ENCODE assay signal across 16 mouse cellular contexts in genomic region chr15:79213591-79213990, GRCm38 (mm10). TPM values are rescaled to one million over a fixed set of nuclear protein-coding genes. Genes with fewer than 3 reads are reported as not detected.
DNase-seq lines count a peak whose midpoint lies in the region; ATAC-seq and TF ChIP-seq lines count a peak whose summit lies in the region.
"Had no signal": no experiment of that assay in that cellular context is flagged by ENCODE, and none has a peak within 500 bp of the region (broad histone marks: within the 10 kb centered on the region; RNA-seq: fewer than 3 reads in every experiment).

No protein-coding gene starts in this region.

- no peak for TF ChIP-seq CTCF in lung, embryonic 14.5 days (IDR thresholded peaks at IDR 0.05; ENCODE audit: low read depth)
- TF ChIP-seq CTCF in lung, adult 2 months (IDR thresholded peaks at IDR 0.05; ENCODE audit: insufficient read depth, low read length) = no peak
- no peak for TF ChIP-seq CTCF in olfactory bulb, adult 2 months (IDR thresholded peaks at IDR 0.05; ENCODE audit: insufficient read depth, low read depth, low read length)

- no peak overlapping the region for H3K4me2 ChIP-seq in hindbrain, embryonic 11.5 days (replicated peaks; ENCODE audit: low read depth, low read length)
- no peak overlapping the region for H3K4me2 ChIP-seq in hindbrain, embryonic 14.5 days (replicated peaks)
- H3K4me2 ChIP-seq in lung, embryonic 14.5 days = no peak overlapping the region
- no peak overlapping the region for H3K4me2 ChIP-seq in embryonic facial prominence, embryonic 12.5 days (replicated peaks)
- H3K4me2 ChIP-seq: liver, embryonic 11.5 days had no signal

- H3K9ac ChIP-seq in hindbrain, embryonic 11.5 days (ENCODE audit: low read depth, low read length) = no peak overlapping the region
- H3K9ac ChIP-seq in hindbrain, embryonic 14.5 days = no peak overlapping the region
- H3K9ac ChIP-seq in lung, embryonic 14.5 days = no peak overlapping the region
- no peak overlapping the region for H3K9ac ChIP-seq in embryonic facial prominence, embryonic 12.5 days

- H3K27ac ChIP-seq in hindbrain, embryonic 11.5 days (ENCODE audit: low read depth, low read length) = peak overlapping the region; percentile 36; the same call in 1 of the 2 replicates
- no peak overlapping the region for H3K27ac ChIP-seq in hindbrain, embryonic 14.5 days
- H3K27ac ChIP-seq in lung, embryonic 14.5 days (ENCODE audit: low read depth) = no peak overlapping the region
- H3K27ac ChIP-seq in embryonic facial prominence, embryonic 12.5 days = 0 out of 2 replicates have a peak overlapping the region, but pooled peaks have one; percentile 23
- H3K27ac ChIP-seq in olfactory bulb, adult 2 months (ENCODE audit: insufficient read depth, low read depth, low read length) = peak overlapping the region; percentile 64
- H3K27ac ChIP-seq: kidney, postnatal 0 days had no signal

- ATAC-seq in hindbrain, embryonic 11.5 days (ENCODE audit: low FRiP score) = no peak
- no peak for ATAC-seq in hindbrain, embryonic 14.5 days (ENCODE audit: low FRiP score)
- no peak for ATAC-seq in lung, embryonic 14.5 days (ENCODE audit: insufficient read depth)
- ATAC-seq in embryonic facial prominence, embryonic 12.5 days (ENCODE audit: insufficient number of reproducible peaks, insufficient read depth, low FRiP score, low TSS enrichment) = no peak

- no peak for DNase-seq in hindbrain, embryonic 11.5 days (ENCODE audit: low spot score)
- no peak for DNase-seq in hindbrain, embryonic 14.5 days (ENCODE audit: low spot score)
- DNase-seq in lung, embryonic 14.5 days = peak; percentile 24
- DNase-seq in lung, adult 2 months = no peak
- no peak for DNase-seq in adrenal gland, adult 8-10 months
- DNase-seq: adrenal gland, postnatal 36 days; heart, adult 11 months; heart, postnatal 10 days; right cerebral cortex, postnatal 25 days; thymus, postnatal 25 days had no signal

- H3K9me3 ChIP-seq in hindbrain, embryonic 11.5 days (ENCODE audit: control insufficient read depth, low read length) = no peaks in the 10 kb centered on the region
- no peaks in the 10 kb centered on the region for H3K9me3 ChIP-seq in hindbrain, embryonic 14.5 days (ENCODE audit: control insufficient read depth, low read length)
- H3K9me3 ChIP-seq in lung, embryonic 14.5 days (ENCODE audit: low read depth, low read length) = no peaks in the 10 kb centered on the region
- no peaks in the 10 kb centered on the region for H3K9me3 ChIP-seq in embryonic facial prominence, embryonic 12.5 days
- H3K9me3 ChIP-seq: megakaryocyte, embryonic 14.5 days had no signal

- no peaks in the 10 kb centered on the region for H3K27me3 ChIP-seq in hindbrain, embryonic 11.5 days (ENCODE audit: control insufficient read depth, insufficient read depth, low read length)
- no peaks in the 10 kb centered on the region for H3K27me3 ChIP-seq in hindbrain, embryonic 14.5 days (ENCODE audit: control insufficient read depth, insufficient read depth, low read length)
- no peaks in the 10 kb centered on the region for H3K27me3 ChIP-seq in lung, embryonic 14.5 days (ENCODE audit: insufficient read depth, low read length)
- H3K27me3 ChIP-seq in embryonic facial prominence, embryonic 12.5 days = no peaks in the 10 kb centered on the region

- TF ChIP-seq POLR2A in lung, adult 2 months (IDR thresholded peaks at IDR 0.05; ENCODE audit: borderline replicate concordance, extremely low read depth, low read depth, low read length) = no peak
- TF ChIP-seq POLR2A in olfactory bulb, adult 2 months (IDR thresholded peaks at IDR 0.05; ENCODE audit: insufficient read depth, low read depth, low read length) = no peak

- 65% methylated on average over 6 of the region's 6 CpGs for WGBS in hindbrain, embryonic 11.5 days
- WGBS in hindbrain, embryonic 14.5 days = 64% methylated on average over 6 of the region's 6 CpGs
- WGBS in lung, embryonic 14.5 days = 58% methylated on average over 6 of the region's 6 CpGs
- 48% methylated on average over 6 of the region's 6 CpGs for WGBS in lung, adult 2 months
- WGBS in embryonic facial prominence, embryonic 12.5 days = 77% methylated on average over 6 of the region's 6 CpGs
- WGBS in olfactory bulb, adult 2 months = 67% methylated on average over 6 of the region's 6 CpGs

- no peak overlapping the region for H3K4me3 ChIP-seq in hindbrain, embryonic 11.5 days (ENCODE audit: low read depth, low read length)
- no peak overlapping the region for H3K4me3 ChIP-seq in hindbrain, embryonic 14.5 days (replicated peaks; ENCODE audit: low read length)
- no peak overlapping the region for H3K4me3 ChIP-seq in lung, embryonic 14.5 days (ENCODE audit: low read depth, low read length)
- H3K4me3 ChIP-seq in lung, adult 2 months (replicated peaks; ENCODE audit: extremely low read depth, low read depth, low read length) = no peak overlapping the region
- H3K4me3 ChIP-seq in embryonic facial prominence, embryonic 12.5 days = no peak overlapping the region
- H3K4me3 ChIP-seq in olfactory bulb, adult 2 months (ENCODE audit: insufficient read depth, low read depth, low read length) = no peak overlapping the region
- H3K4me3 ChIP-seq: megakaryocyte, embryonic 14.5 days had no signal

- H3K36me3 ChIP-seq in hindbrain, embryonic 11.5 days (ENCODE audit: control insufficient read depth, insufficient read depth, low read length) = no peaks in the 10 kb centered on the region
- no peaks in the 10 kb centered on the region for H3K36me3 ChIP-seq in hindbrain, embryonic 14.5 days (replicated peaks; ENCODE audit: control insufficient read depth, insufficient read depth)
- H3K36me3 ChIP-seq in lung, embryonic 14.5 days (ENCODE audit: insufficient read depth) = no peaks in the 10 kb centered on the region
- H3K36me3 ChIP-seq in embryonic facial prominence, embryonic 12.5 days = no peaks in the 10 kb centered on the region

- H3K4me1 ChIP-seq in hindbrain, embryonic 11.5 days (replicated peaks; ENCODE audit: control insufficient read depth, insufficient read depth, low read length) = no peaks in the 10 kb centered on the region
- H3K4me1 ChIP-seq in hindbrain, embryonic 14.5 days (replicated peaks; ENCODE audit: control insufficient read depth, insufficient read depth, low read length) = no peaks in the 10 kb centered on the region
- H3K4me1 ChIP-seq in lung, embryonic 14.5 days (ENCODE audit: insufficient read depth) = no peaks in the 10 kb centered on the region
- no peaks in the 10 kb centered on the region for H3K4me1 ChIP-seq in lung, adult 2 months (ENCODE audit: control insufficient read depth, insufficient read depth, low read length)
- H3K4me1 ChIP-seq in embryonic facial prominence, embryonic 12.5 days = 0 out of 2 replicates have a peak, but pooled peaks cover 2% of the 10 kb centered on the region
- H3K4me1 ChIP-seq in olfactory bulb, adult 2 months (ENCODE audit: control insufficient read depth, insufficient read depth, low read length) = peaks cover 7% of the 10 kb centered on the region; the same call in 1 of the 2 replicates

RNA-seq across cellular contexts. Expression of gene Pick1, which starts 15.4 kb away (rescaled TPM):
- 23.5 and 28.0 TPM in 2 replicates for polyA plus RNA-seq in hindbrain, embryonic 11.5 days (2014; fragmentation: Nextera tagmentation; extraction: Ambion mirVana)
- polyA plus RNA-seq in hindbrain, embryonic 14.5 days (2014; fragmentation: Nextera tagmentation; extraction: Ambion mirVana) = 45.8 and 48.2 TPM in 2 replicates
- 18.1 and 18.7 TPM in 2 replicates for polyA plus RNA-seq in lung, embryonic 14.5 days (2014; fragmentation: Nextera tagmentation; extraction: Ambion mirVana)
- 21.2 and 25.9 TPM in 2 replicates for polyA plus RNA-seq in lung, adult 2 months (2012; rRNA removed)
- 60.2 and 60.7 TPM in 2 replicates for polyA plus RNA-seq in embryonic facial prominence, embryonic 12.5 days (2016; fragmentation: Nextera tagmentation; extraction: Ambion mirVana)
- polyA plus RNA-seq in olfactory bulb, adult 2 months (2012; ENCODE audit: insufficient read depth, insufficient read length, low replicate concordance, missing spikeins) = not detected in 2 replicates
- 10 to 100 TPM; 18.1 to 38.0 (median 23.4) TPM for total RNA-seq in adrenal gland, adult 8-10 months (2022)

RNA-seq across cellular contexts. Expression of gene Gm49486, which starts 15.6 kb away (rescaled TPM):
- polyA plus RNA-seq in hindbrain, embryonic 11.5 days (2014; fragmentation: Nextera tagmentation; extraction: Ambion mirVana) = 0.35 and 0.68 TPM in 2 replicates
- polyA plus RNA-seq in hindbrain, embryonic 14.5 days (2014; fragmentation: Nextera tagmentation; extraction: Ambion mirVana) = 1.1 TPM in 2 replicates
- polyA plus RNA-seq in lung, embryonic 14.5 days (2014; fragmentation: Nextera tagmentation; extraction: Ambion mirVana) = 0.18 and 0.53 TPM in 2 replicates
- polyA plus RNA-seq in lung, adult 2 months (2012; rRNA removed) = 0.11 and 0.22 TPM in 2 replicates
- polyA plus RNA-seq in embryonic facial prominence, embryonic 12.5 days (2016; fragmentation: Nextera tagmentation; extraction: Ambion mirVana) = 0.78 and 0.90 TPM in 2 replicates
- not detected in 2 replicates for polyA plus RNA-seq in olfactory bulb, adult 2 months (2012; ENCODE audit: insufficient read depth, insufficient read length, low replicate concordance, missing spikeins)
- not detected for total RNA-seq in adrenal gland, adult 8-10 months (2022)
- total RNA-seq: common myeloid progenitor, adult 5-6 weeks had no signal

RNA-seq across cellular contexts. Expression of gene Slc16a8, which starts 41.0 kb away (rescaled TPM):
- 0.26 TPM in 1 of 2 replicates, not detected in the other for polyA plus RNA-seq in hindbrain, embryonic 11.5 days (2014; fragmentation: Nextera tagmentation; extraction: Ambion mirVana)
- 0.90 and 1.2 TPM in 2 replicates for polyA plus RNA-seq in hindbrain, embryonic 14.5 days (2014; fragmentation: Nextera tagmentation; extraction: Ambion mirVana)
- polyA plus RNA-seq in lung, embryonic 14.5 days (2014; fragmentation: Nextera tagmentation; extraction: Ambion mirVana) = 0.11 and 0.18 TPM in 2 replicates
- 0.37 and 0.52 TPM in 2 replicates for polyA plus RNA-seq in lung, adult 2 months (2012; rRNA removed)
- polyA plus RNA-seq in embryonic facial prominence, embryonic 12.5 days (2016; fragmentation: Nextera tagmentation; extraction: Ambion mirVana) = 0.25 and 0.50 TPM in 2 replicates
- not detected in 2 replicates for polyA plus RNA-seq in olfactory bulb, adult 2 months (2012; ENCODE audit: insufficient read depth, insufficient read length, low replicate concordance, missing spikeins)
- total RNA-seq in adrenal gland, adult 8-10 months (2022) = not detected
- total RNA-seq: adrenal gland, postnatal 36 days; common myeloid progenitor, adult 5-6 weeks had no signal
- polyA plus RNA-seq: kidney, postnatal 0 days had no signal

RNA-seq across cellular contexts. Expression of gene Sox10, which starts 48.6 kb away (rescaled TPM):
- 11.4 and 16.8 TPM in 2 replicates for polyA plus RNA-seq in hindbrain, embryonic 11.5 days (2014; fragmentation: Nextera tagmentation; extraction: Ambion mirVana)
- polyA plus RNA-seq in hindbrain, embryonic 14.5 days (2014; fragmentation: Nextera tagmentation; extraction: Ambion mirVana) = 8.9 and 10.3 TPM in 2 replicates
- 0.37 and 0.79 TPM in 2 replicates for polyA plus RNA-seq in lung, embryonic 14.5 days (2014; fragmentation: Nextera tagmentation; extraction: Ambion mirVana)
- polyA plus RNA-seq in lung, adult 2 months (2012; rRNA removed) = 1.4 and 3.6 TPM in 2 replicates
- polyA plus RNA-seq in embryonic facial prominence, embryonic 12.5 days (2016; fragmentation: Nextera tagmentation; extraction: Ambion mirVana) = 21.1 and 21.7 TPM in 2 replicates
- not detected in 2 replicates for polyA plus RNA-seq in olfactory bulb, adult 2 months (2012; ENCODE audit: insufficient read depth, insufficient read length, low replicate concordance, missing spikeins)
- total RNA-seq in adrenal gland, adult 8-10 months (2022) = 1 to 10 TPM; 1.4 to 2.6 (median 2.4) TPM
- total RNA-seq: common myeloid progenitor, adult 5-6 weeks had no signal

Comparison
In these comparisons a context has a peak if more than half of its experiments do, and no peak if none do; other contexts are left out.
1. H3K27ac ChIP-seq: peak in hindbrain, embryonic 11.5 days (single experiment), embryonic facial prominence, embryonic 12.5 days (single experiment) and olfactory bulb, adult 2 months (single experiment); none in hindbrain, embryonic 14.5 days (single experiment) and lung, embryonic 14.5 days (single experiment).